Comparison of ENCODE assay signal across 24 mouse cellular contexts in genomic region chr1:178886671-178887070, GRCm38 (mm10).
DNase-seq lines count a peak whose midpoint lies in the region; ATAC-seq and TF ChIP-seq lines count a peak whose summit lies in the region.
"Had no signal": no experiment of that assay in that cellular context is flagged by ENCODE, and none has a peak within 500 bp of the region (broad histone marks: within the 10 kb centered on the region; RNA-seq: fewer than 3 reads in every experiment).

No protein-coding gene starts in this region.

- H3K9me3 ChIP-seq in hindbrain, embryonic 11.5 days (ENCODE audit: control insufficient read depth, low read length) = no peaks in the 10 kb centered on the region
- no peaks in the 10 kb centered on the region for H3K9me3 ChIP-seq in hindbrain, embryonic 10.5 days
- no peaks in the 10 kb centered on the region for H3K9me3 ChIP-seq in neural tube, embryonic 13.5 days
- no peaks in the 10 kb centered on the region for H3K9me3 ChIP-seq in hindbrain, embryonic 15.5 days
- H3K9me3 ChIP-seq in heart, embryonic 12.5 days (replicated peaks) = no peaks in the 10 kb centered on the region
- H3K9me3 ChIP-seq: liver, embryonic 15.5 days; midbrain, embryonic 12.5 days; stomach, embryonic 15.5 days had no signal

- no peaks in the 10 kb centered on the region for H3K27me3 ChIP-seq in hindbrain, embryonic 11.5 days (ENCODE audit: control insufficient read depth, insufficient read depth, low read length)
- H3K27me3 ChIP-seq in hindbrain, embryonic 10.5 days (ENCODE audit: insufficient read depth, poor library complexity, severe bottlenecking) = no peaks in the 10 kb centered on the region
- H3K27me3 ChIP-seq in neural tube, embryonic 13.5 days = no peaks in the 10 kb centered on the region
- H3K27me3 ChIP-seq in hindbrain, embryonic 15.5 days = no peaks in the 10 kb centered on the region
- H3K27me3 ChIP-seq in kidney, adult 2 months (replicated peaks; ENCODE audit: control insufficient read depth, insufficient read depth, low read length) = no peaks in the 10 kb centered on the region
- no peaks in the 10 kb centered on the region for H3K27me3 ChIP-seq in heart, embryonic 12.5 days (replicated peaks)
- H3K27me3 ChIP-seq: liver, embryonic 15.5 days; midbrain, embryonic 12.5 days; stomach, embryonic 15.5 days had no signal

- H3K9ac ChIP-seq in hindbrain, embryonic 11.5 days (ENCODE audit: low read depth, low read length) = no peak overlapping the region
- no peak overlapping the region for H3K9ac ChIP-seq in neural tube, embryonic 13.5 days
- no peak overlapping the region for H3K9ac ChIP-seq in hindbrain, embryonic 15.5 days
- no peak overlapping the region for H3K9ac ChIP-seq in heart, embryonic 12.5 days
- H3K9ac ChIP-seq: liver, embryonic 15.5 days; midbrain, embryonic 12.5 days; stomach, embryonic 15.5 days had no signal

- no peak overlapping the region for H3K4me2 ChIP-seq in hindbrain, embryonic 11.5 days (replicated peaks; ENCODE audit: low read depth, low read length)
- H3K4me2 ChIP-seq in neural tube, embryonic 13.5 days = no peak overlapping the region
- H3K4me2 ChIP-seq in hindbrain, embryonic 15.5 days = no peak overlapping the region
- H3K4me2 ChIP-seq in heart, embryonic 12.5 days = no peak overlapping the region
- H3K4me2 ChIP-seq: liver, embryonic 15.5 days; midbrain, embryonic 12.5 days; stomach, embryonic 15.5 days had no signal

- peak; percentile 61 for ATAC-seq in hindbrain, embryonic 11.5 days (ENCODE audit: low FRiP score)
- ATAC-seq in neural tube, embryonic 13.5 days (ENCODE audit: low read depth) = peak; percentile 86
- ATAC-seq in hindbrain, embryonic 15.5 days (ENCODE audit: low FRiP score, low read depth) = peak; percentile 83
- ATAC-seq in heart, embryonic 12.5 days (ENCODE audit: insufficient number of reproducible peaks, low FRiP score) = no peak
- ATAC-seq: inflammation-experienced regulatory T-cells, adult 6 months; lung, postnatal 0 days had no signal

- WGBS in hindbrain, embryonic 11.5 days = 64% methylated on average over 5 of the region's 5 CpGs
- 89% methylated on average over 5 of the region's 5 CpGs for WGBS in hindbrain, embryonic 10.5 days
- 54% methylated on average over 5 of the region's 5 CpGs for WGBS in neural tube, embryonic 13.5 days
- WGBS in hindbrain, embryonic 15.5 days = 51% methylated on average over 5 of the region's 5 CpGs
- WGBS in kidney, adult 2 months = 87% methylated on average over 5 of the region's 5 CpGs
- 75% methylated on average over 5 of the region's 5 CpGs for WGBS in heart, embryonic 12.5 days

- TF ChIP-seq CTCF in kidney, adult 2 months (conservative IDR thresholded peaks at IDR 0.05; ENCODE audit: insufficient read depth, insufficient read length, low read depth, low read length) = no peak

- peak overlapping the region; percentile 17; the same call in 1 of the 2 replicates for H3K27ac ChIP-seq in hindbrain, embryonic 11.5 days (ENCODE audit: low read depth, low read length)
- H3K27ac ChIP-seq in hindbrain, embryonic 10.5 days = no peak overlapping the region
- H3K27ac ChIP-seq in neural tube, embryonic 13.5 days (replicated peaks) = no peak overlapping the region
- peak overlapping the region; percentile 36 for H3K27ac ChIP-seq in hindbrain, embryonic 15.5 days (replicated peaks)
- H3K27ac ChIP-seq in kidney, adult 2 months (ENCODE audit: insufficient read depth, low read depth, low read length) = no peak overlapping the region
- no peak overlapping the region for H3K27ac ChIP-seq in heart, embryonic 12.5 days (ENCODE audit: poor library complexity, severe bottlenecking)
- H3K27ac ChIP-seq: heart, adult 2 months; kidney, postnatal 0 days; liver, embryonic 15.5 days; macrophage; midbrain, embryonic 12.5 days; stomach, embryonic 15.5 days had no signal

- H3K36me3 ChIP-seq in hindbrain, embryonic 11.5 days (ENCODE audit: control insufficient read depth, insufficient read depth, low read length) = no peaks in the 10 kb centered on the region
- H3K36me3 ChIP-seq in hindbrain, embryonic 10.5 days = no peaks in the 10 kb centered on the region
- peaks cover 7% of the 10 kb centered on the region; the same call in 1 of the 2 replicates for H3K36me3 ChIP-seq in neural tube, embryonic 13.5 days
- H3K36me3 ChIP-seq in hindbrain, embryonic 15.5 days = no peaks in the 10 kb centered on the region
- no peaks in the 10 kb centered on the region for H3K36me3 ChIP-seq in kidney, adult 2 months (ENCODE audit: control insufficient read depth, insufficient read depth, low read length)
- peaks cover 45% of the 10 kb centered on the region for H3K36me3 ChIP-seq in heart, embryonic 12.5 days
- H3K36me3 ChIP-seq: liver, embryonic 15.5 days; midbrain, embryonic 12.5 days; stomach, embryonic 15.5 days had no signal

- H3K4me1 ChIP-seq in hindbrain, embryonic 11.5 days (replicated peaks; ENCODE audit: control insufficient read depth, insufficient read depth, low read length) = no peaks in the 10 kb centered on the region
- H3K4me1 ChIP-seq in hindbrain, embryonic 10.5 days (replicated peaks) = 0 out of 2 replicates have a peak, but pooled peaks cover 4% of the 10 kb centered on the region
- peaks cover 26% of the 10 kb centered on the region for H3K4me1 ChIP-seq in neural tube, embryonic 13.5 days (replicated peaks)
- H3K4me1 ChIP-seq in hindbrain, embryonic 15.5 days (replicated peaks) = peaks cover 21% of the 10 kb centered on the region
- no peaks in the 10 kb centered on the region for H3K4me1 ChIP-seq in kidney, adult 2 months (ENCODE audit: control insufficient read depth, insufficient read depth, low read length)
- 0 out of 2 replicates have a peak, but pooled peaks cover 4% of the 10 kb centered on the region for H3K4me1 ChIP-seq in heart, embryonic 12.5 days (replicated peaks)
- H3K4me1 ChIP-seq: liver, embryonic 15.5 days; stomach, embryonic 15.5 days had no signal

- no peak for TF ChIP-seq POLR2A in kidney, adult 2 months (IDR thresholded peaks at IDR 0.05; ENCODE audit: low read depth, low read length)

- no peak overlapping the region for H3K4me3 ChIP-seq in hindbrain, embryonic 11.5 days (ENCODE audit: low read depth, low read length)
- H3K4me3 ChIP-seq in hindbrain, embryonic 10.5 days = no peak overlapping the region
- H3K4me3 ChIP-seq in neural tube, embryonic 13.5 days = no peak overlapping the region
- no peak overlapping the region for H3K4me3 ChIP-seq in hindbrain, embryonic 15.5 days
- no peak overlapping the region for H3K4me3 ChIP-seq in kidney, adult 2 months (ENCODE audit: insufficient read depth, low read depth, low read length)
- H3K4me3 ChIP-seq in heart, embryonic 12.5 days = no peak overlapping the region
- H3K4me3 ChIP-seq: heart, adult 2 months; liver, embryonic 15.5 days; midbrain, embryonic 12.5 days; stomach, embryonic 15.5 days had no signal

- DNase-seq in hindbrain, embryonic 11.5 days (ENCODE audit: low spot score) = peak; percentile 14
- DNase-seq in hindbrain, embryonic 10.5 days (ENCODE audit: low spot score) = no peak
- no peak for DNase-seq in neural tube, embryonic 10.5 days (ENCODE audit: extremely low spot score, low spot score)
- no peak for DNase-seq in kidney, adult 2 months
- no peak for DNase-seq in thymus, postnatal 4 days
- DNase-seq: adrenal gland, postnatal 36 days; cerebellum, adult 18-20 months; cerebellum, postnatal 14 days; gastrocnemius, postnatal 36 days; heart, adult 2 months; kidney, adult 18-20 months; left cerebral cortex, postnatal 4 days; liver; thymus, postnatal 25 days had no signal

Comparison
In these comparisons a context has a peak if more than half of its experiments do, and no peak if none do; other contexts are left out.
1. H3K27ac ChIP-seq: peak in hindbrain, embryonic 11.5 days (single experiment) and hindbrain, embryonic 15.5 days (single experiment); none in hindbrain, embryonic 10.5 days (single experiment), neural tube, embryonic 13.5 days (single experiment), kidney, adult 2 months (single experiment) and heart, embryonic 12.5 days (single experiment).